Mouse (Mus musculus) neutrophil, adult 59 days (primary cell): ENCODE measurements around the gene Gm8764. TPM values are rescaled to one million over a fixed set of nuclear protein-coding genes. Genes with fewer than 3 reads are reported as not detected.

Source experiments
- total RNA-seq, 2 experiments: library from RNA; stranded (reverse); gene quantifications; 1 replicate in 1 of 2; 2 replicates in 1 of 2; pipeline ENCODE4 v1.2.4; 2023

Gm8764 gene
- not detected for total RNA-seq

GRCm38 (mm10) chr10:104159706-104160105 is at the start of gene Gm8764:
Gene Gm8764, plus strand, starts transcription at chr10:104160006.

GRCm38 (mm10) chr10:104142687-104143086 is 17.1 kb upstream of the Gm8764 start, which contains the start of gene Gm21293:
Gene Gm21293, plus strand, starts transcription at chr10:104142987.

GRCm38 (mm10) chr10:104151197-104151596 is 8.6 kb upstream of the Gm8764 start, which contains the start of gene Gm6763:
Gene Gm6763, plus strand, starts transcription at chr10:104151497.

GRCm38 (mm10) chr10:104168215-104168614 is 8.4 kb downstream of the Gm8764 start, which contains the start of gene Gm21304:
Gene Gm21304, plus strand, starts transcription at chr10:104168515.

GRCm38 (mm10) chr10:104176724-104177123 is 16.9 kb downstream of the Gm8764 start, which contains the start of gene Gm21312:
Gene Gm21312, plus strand, starts transcription at chr10:104177024.

GRCm38 (mm10) chr10:104185233-104185632 is 25.4 kb downstream of the Gm8764 start, which contains the start of gene Gm20765:
Gene Gm20765, plus strand, starts transcription at chr10:104185533.

GRCm38 (mm10) chr10:104193742-104194141 is 33.9 kb downstream of the Gm8764 start, which contains the start of gene Gm4340:
Gene Gm4340, plus strand, starts transcription at chr10:104194042.

Other genes with a start within 250 kb of the Gm8764 start
- not detected for gene Gm21293, start 17.0 kb upstream of the Gm8764 start, total RNA-seq
- gene Gm6763, start 8.5 kb upstream of the Gm8764 start, total RNA-seq, result not detected
- not detected for gene Gm21304, start 8.5 kb downstream of the Gm8764 start, total RNA-seq
- gene Gm21312, start 17.0 kb downstream of the Gm8764 start, total RNA-seq, result not detected
- gene Gm20765, start 25.5 kb downstream of the Gm8764 start, total RNA-seq, result not detected
- not detected for gene Gm4340, start 34.0 kb downstream of the Gm8764 start, total RNA-seq